Mouse (Mus musculus): ENCODE results near the gene Zfp385b. TPM values are rescaled to one million over a fixed set of nuclear protein-coding genes. Genes with fewer than 3 reads are reported as not detected.
A peak's percentile ranks its signal among the peaks of the same experiment; 100 is the strongest.

The Zfp385b gene
- total RNA-seq, 1 experiment from 2014 or later = 0.49 TPM

DNA sequence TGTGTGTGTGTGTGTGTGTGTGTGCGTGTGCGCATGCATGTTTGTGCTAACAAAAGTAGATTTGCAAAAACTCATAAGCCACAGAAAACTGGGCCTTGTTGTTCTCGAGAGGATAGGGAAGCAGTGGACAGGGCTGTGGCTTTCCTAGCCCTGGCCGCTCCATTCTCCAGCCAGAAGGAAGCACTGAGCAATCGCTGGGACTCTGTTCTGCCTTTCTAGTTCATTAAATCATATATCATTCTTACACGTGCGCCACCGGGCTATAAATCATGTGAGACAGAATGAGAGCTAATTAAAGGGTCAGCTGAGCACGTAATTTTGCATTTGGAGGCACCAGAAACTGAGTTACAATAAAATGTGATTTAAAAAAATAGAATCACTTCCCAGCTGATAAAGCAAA is 29.1 kb downstream of the Zfp385b start:
- no peak for DNase-seq

DNA sequence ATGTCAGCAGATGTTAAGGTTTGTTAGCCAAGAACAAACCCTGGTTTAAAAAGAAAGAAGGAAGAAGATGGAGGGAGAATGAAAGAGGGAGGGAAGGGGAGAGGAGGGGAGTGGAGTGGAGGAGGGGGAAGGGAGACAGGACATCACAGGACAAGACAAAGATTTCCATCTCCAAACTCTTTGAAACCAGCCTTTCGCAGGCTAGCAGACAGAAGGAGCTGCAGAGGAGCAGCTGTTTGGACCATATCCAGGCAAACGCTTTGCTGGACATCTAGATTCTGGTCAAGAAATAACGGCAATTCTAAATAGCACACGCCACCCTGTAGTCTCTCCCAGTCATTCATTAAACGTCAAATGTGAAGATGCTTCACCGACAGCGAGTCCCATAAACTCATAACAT is 38.0 kb downstream of the Zfp385b start:
- DNase-seq = no peak

DNA sequence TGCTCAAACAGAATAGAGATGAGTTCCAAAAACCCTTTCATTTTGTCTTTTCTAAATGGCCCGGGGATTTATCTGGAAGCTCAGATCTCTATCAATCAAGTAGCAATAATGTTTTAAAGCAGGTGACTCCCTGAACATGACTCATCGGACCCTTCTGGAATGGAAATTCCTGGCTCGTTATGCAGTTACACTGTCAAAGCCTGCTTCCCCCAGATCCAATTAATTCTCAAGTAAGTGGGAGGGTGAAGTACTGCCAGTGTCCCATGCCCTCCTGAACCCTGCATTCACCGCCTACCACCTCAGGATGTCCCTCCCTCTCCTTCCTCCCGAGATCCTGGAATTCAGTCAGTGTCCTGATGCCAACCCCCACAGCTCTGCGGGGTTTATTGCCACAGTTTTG is 41.7 kb downstream of the Zfp385b start:
- DNase-seq = no peak

DNA sequence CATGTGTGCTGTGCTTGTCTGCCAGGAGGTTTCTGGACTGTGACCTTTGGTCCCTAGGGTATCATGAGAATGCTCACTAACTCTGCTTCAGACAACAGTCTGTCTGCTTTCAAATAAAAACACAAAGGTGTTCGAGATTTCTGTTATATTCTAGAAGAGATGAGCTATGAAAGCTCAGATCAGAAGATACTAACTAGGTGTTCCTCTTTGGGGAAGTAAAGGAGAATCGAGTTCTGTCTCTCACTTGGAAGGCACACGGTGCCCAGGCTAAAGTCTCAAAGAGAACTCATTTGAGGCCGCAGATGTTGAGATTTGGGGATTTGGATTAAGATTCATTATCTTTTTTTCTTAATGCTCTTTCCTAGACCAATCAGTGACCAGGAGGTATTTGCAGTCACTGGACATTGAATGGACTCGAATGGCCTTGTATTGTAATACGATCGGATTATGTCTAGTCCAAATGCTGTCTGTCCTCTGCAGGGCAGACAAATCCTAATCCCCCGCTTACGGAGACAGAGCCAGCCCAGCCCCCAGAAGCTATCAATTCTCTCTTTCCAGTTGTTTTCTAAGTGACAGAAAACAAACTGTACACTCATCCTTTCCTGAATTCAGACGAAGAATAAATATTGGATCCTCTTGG is 42.3 kb downstream of the Zfp385b start:
- DNase-seq = no peak

DNA sequence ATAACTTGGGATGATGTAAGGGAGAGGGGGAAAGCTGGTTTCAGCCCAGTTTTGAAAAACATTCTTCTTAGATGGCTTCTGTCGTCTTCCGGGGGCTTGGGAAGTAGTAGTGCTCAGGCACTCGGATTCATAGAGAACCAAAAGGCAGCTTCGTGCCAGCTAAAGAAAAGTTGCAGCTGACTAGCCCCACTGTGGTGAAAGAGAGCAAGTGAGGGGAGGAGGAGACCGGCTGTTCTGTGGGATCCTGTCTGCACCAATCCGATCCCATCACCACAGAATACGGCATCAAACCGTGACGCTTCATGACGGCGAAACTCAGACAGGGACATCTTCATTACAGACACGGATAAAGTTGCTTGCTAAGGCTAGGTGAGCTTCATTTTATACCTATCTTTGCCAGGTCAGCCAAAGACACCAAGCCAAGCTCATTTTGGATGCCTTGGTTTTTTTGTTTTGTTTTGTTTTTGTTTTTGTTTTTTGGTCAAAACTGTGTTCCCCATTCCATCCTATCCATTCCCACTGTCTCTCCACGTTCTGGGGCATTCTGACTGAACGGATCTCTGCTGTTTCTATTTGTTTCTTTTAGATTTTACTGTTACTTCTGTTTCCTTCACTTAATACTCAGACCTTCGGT is 44.1 kb downstream of the Zfp385b start:
- DNase-seq = no peak

DNA sequence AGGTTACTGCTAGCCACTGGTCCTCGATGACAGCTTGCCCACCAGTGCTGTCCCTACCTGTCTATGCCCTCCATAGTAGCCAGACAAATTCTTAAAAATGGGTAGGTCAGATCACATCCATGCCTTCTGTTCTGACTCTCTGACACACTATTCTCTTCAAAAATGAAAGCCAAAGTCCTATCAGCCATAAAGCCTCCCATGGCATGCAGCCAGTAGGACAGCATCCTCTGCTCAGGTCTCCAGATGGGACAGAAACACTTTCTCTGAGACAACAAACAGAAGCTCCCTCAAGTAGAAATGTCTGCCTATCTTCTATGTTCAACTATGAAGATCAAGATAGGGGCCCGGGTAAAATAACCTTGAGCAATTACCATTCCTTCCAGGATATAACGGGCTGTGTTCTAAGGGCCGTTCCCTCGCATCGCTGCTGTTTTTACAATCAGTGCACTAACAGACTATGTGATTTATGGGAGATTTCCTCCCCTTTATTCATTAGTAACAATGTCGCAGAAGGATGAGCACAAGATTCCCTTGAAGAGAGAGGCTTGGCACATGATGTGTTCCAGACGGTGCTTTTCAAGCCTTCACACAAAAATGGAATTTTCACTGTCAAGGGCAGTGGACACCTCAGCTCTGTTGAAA is 49.3 kb downstream of the Zfp385b start:
- no peak for DNase-seq

DNA sequence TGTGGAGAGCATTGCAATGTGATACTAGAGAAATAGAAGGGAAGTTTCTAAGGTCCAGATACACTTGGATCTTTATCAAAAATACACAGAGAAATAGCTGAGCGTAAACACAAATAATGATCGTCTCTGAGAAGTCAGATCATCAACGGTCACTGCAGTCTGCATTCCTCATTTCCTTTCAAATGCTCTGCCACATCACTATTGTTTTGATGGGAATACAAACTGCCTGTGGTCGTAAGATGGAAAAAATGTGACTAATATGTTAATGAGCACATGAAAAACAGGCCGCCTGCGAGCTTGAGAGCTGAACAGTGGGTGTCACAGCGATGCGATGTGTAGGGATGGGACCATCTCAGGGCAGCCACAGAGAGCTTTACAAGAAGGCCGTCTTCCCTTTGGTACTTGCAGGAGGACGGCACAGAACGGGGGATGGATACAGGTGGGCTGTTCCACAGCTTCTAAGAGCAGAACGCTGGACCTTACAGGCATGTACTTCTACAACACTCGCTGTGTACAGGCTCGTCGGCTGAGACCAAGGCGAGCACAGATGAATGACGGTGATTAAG is 51.0 kb downstream of the Zfp385b start:
- DNase-seq = no peak

DNA sequence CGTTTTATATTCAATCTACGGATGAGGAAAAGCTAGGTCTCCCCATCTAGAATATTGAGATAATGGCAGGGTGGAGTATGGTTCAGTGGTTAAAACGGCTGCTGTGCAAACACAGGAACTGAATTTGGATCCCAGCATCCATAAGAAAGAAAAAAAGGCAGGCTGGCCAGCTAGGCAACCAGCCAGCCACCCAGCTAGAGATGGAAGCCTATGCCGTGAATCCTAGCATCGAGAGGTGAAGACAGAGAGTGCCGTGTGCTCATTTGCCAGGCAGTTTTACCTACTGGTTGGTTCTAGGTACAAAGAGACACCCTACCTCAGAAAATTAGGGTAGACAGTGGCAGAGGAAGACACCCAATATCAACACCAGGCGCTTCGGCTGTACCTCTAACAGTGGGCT is 57.5 kb downstream of the Zfp385b start:
- DNase-seq = no peak

DNA sequence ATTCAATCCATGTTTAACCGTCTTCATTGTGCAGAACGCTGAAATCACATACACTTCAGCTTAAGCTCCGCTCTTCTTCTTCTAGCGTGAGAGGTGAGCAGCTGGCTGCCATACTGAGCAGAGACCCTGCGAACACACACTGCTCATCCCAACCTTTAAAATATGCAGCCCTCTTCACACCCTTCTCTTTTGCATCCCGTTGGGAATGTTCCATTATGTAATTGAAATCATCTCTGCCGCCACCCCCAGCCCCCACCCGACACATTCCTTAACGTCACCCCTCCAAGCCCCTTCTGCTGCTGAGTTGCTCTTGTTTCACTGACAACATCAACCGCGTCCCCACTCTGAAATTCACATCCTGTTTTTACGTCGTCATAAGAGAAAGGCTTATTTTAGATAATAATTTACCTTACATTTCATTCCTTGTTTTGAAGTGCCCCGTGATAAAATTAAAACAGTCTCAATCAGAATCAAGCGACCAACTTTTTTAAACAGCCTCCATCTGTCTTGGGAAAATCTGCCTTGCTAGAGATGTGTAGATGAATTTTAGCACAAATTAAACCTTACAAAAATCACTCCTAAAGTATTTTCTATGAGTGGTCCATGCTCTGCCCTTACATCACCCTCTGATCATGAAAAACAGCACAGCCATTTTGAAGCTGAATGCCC is 60.9 kb downstream of the Zfp385b start:
- no peak for DNase-seq

DNA sequence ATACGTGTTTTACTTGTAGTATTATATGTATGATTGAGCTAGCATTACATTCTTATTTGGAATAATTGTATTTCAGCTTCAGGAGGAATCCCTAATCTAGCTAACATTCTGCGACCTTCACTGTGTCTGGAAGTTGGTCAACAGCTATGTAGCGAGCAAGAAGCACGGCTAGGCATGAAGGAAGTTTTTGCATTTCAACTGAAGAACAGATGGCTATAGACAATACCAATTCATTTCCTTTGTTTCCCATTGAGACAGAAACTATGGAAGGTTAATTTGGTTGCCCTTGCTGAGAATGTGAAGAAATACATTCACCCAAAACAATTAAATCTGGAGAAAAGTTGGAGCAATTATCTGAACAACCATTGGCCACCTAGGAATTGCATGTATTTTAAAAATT is 66.9 kb downstream of the Zfp385b start:
- no peak for DNase-seq

DNA sequence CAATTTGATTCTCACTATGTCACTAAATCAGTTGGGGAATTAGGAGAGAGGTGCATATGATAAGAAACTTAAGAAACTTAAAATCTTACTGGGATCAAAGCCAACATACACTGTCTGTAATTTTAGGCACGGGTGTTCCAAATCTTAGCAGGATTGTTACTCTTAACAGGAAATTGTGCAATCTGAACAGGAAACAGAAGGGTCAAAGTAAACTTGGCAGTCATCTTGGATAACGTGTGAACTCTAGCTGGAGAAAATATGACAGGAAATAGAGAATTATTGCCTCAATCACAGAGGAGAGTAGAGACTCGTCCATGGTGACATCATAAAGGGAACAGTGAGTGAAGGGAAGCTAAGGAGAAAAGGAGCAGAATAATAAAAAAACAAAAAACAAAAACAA is 69.8 kb downstream of the Zfp385b start:
- no peak for DNase-seq

DNA sequence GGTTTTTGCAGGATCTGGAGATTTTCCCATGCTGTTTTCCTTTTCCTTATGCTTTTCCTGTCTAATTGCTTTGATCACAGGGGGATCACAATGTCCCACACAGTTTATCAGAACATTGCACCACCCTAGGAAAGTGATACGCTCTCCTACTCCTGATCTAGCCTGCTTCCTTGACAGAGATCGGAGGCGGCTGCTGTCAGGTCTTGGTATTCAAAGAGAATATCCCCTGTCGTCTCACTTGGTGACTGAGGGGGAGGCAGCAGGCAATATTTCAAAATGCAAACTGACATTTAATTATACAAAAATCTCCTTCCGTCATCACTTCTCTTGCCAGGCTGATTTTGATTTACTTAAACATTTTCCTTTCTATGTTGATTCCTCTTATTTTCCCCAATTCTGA is 73.0 kb downstream of the Zfp385b start:
- DNase-seq = no peak

DNA sequence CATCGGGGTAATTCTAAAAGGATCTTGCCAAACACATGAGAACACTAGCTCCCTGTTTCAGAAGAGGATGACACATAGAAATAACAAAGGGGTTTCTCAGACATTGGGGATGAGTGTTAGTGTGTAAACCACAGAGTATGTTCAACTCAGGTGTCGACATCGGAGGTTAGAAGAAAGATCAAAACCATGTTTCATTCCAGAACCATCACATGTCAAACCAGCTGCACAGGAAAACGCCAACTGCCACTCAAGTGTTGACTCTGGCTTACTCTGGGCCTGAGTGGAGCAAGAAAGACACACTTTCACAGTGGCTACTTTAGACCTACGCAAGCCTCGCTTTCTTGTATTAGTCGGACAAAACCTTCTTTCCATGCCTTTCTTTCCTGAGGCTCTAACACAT is 74.2 kb downstream of the Zfp385b start:
- no peak for DNase-seq

DNA sequence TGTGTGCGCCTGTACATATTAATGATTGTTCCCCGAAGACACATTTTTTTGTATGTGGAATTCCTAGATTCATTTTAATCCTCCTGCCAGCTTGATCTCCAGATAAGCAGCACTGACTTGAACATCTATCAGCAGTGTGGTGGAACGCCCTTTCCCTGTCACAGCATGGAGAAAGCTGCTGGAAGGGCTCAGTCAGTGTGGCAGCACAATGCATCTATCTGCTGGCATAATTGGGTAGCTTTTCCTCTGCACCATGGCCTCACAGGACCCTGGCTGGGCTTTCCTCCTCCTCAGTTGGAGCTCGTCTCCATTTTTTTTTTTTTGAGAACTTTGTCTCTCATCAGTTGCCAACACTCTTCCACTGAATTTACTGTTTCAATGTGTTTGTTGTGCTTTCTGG is 77.1 kb downstream of the Zfp385b start:
- DNase-seq = no peak

DNA sequence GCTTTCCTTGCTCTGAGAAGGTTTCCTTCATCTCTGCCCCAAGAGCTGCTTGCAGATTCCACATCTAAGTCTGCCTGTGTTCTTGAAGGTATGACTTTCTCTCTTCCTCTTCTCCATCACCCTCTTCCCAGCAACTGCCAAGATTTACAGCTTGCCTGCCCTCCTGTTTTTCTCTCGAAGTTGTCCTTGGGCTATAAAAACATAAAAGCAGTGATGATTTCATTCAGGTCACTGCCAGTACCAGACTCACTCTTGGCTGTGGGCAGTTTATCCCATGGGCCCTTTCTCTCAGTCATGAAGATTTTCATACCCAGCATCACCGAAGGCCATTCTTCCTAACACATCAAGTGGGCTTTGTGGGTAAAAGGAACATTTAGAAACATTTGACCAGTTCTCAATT is 89.2 kb downstream of the Zfp385b start:
- DNase-seq = no peak

DNA sequence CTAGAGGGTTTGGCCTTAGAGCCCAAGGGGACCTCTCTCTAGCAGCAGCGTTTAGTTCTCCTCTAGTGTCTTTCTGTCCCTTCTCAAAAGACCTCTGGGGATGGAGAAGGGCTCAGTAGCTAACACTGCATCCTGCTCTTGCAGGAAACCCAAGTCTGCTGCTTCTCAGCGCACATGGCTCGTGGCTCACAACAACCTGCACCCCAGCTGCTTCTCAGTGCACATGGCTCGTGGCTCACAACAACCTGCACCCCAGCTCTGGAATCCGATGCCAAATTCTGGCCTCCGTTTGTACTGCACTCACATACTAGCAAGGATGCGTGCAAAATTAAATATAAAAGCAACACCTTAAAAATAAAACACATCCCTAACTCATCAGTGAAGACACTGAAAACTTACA is 92.6 kb downstream of the Zfp385b start:
- DNase-seq = no peak

DNA sequence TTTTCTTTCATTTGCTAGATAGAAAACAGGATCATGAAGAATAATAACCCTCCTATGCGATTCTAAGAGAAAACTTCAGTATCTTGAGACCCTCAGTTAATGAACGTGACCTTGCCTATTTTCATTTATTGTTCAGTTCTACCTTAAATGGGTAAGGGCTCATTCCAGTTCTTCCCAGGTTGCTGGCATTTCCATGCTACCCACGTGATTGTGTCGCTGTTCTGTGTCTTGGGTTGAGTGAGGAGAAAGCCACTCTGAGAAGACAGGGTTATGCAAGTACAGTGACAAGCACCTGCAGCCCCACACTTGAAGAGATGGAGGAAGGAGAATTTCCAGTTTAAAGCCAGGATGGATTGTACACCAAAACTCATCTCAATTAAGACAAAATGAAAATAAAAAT is 98.6 kb downstream of the Zfp385b start:
- DNase-seq = no peak

DNA sequence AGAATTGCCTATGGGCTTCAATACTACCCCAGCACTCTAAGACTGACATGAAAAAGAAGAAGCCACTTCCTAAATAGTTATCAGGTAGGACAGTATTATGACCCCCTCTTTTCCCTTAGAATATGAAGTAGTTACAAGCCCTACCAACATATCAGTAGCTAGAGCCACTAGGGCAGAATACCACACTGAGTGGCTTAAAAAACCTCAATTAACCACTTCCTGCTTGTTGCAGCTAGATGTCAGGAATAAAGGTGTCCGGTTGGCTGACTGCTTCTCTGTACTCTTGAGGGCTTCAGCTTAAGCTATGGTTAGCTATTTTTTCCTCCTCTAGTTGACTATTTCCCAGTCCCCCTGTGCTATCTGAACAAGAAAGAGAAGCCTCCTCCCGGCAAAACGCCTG is 103.1 kb downstream of the Zfp385b start:
- no peak for DNase-seq

DNA sequence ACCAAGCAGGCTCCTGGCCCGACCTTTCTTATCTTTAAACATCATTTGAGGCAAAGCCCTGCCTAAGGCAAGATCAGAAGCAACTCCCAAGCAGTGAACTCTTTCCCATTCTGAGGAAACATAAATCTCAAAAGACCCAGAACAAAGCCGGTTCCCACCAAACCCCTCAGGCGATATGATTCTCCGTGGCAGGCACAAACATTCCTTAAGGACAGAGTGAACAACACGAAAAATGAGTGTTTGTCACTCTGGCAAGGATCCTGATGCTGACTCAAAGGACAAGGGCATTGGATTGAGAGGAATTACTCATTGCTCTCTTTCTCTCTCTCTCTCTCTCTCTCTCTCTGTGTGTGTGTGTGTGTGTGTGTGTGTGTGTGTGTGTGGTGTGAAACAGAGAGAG is 105.6 kb downstream of the Zfp385b start:
- peak; percentile 31 for DNase-seq

DNA sequence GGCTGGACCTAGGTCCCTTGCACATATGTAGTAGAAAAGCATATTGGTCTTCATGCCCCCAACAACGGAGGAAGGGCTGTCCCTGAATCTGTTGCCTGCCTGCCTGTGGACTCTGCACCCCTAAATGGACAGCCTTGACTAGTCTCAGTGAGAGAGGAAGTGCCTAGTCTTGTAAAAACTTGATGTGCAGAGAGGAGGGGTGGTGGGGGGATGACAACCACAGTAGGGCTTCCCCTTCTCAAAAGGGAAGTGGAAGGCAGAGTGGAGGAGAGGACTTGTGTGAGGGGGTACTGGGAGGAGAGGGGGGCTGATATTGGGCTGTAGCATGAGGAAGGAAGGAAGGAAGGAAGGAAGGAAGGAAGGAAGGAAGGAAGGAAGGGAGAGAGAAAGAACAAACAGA is 107.7 kb downstream of the Zfp385b start:
- no peak for DNase-seq

DNA sequence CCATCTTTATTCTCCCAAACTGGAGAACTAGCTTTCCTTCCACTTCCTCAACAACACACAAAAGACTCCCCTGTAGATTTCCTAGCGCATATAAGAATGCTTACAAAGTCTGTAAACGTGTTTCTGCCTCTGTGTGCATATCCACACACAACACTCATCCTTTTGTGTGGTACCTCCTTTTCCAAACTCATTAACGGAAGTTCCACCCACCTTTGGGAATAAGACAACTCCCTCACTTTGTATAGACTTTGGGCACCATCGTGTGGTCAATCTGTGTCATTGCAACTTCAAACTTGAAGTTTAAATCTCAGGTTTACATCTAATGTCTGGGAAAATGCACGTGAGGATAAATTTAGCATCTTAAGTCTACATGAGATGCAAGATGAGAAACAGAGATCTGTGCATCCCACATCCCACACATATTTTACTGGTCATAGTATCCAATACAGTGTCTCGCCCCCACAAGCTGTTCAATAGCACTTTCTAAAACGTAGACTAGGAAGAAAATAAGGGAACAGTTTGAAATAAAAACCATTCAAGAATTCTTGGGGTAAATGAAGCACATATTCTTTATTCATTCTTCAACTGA is 110.1 kb downstream of the Zfp385b start:
- DNase-seq = no peak

DNA sequence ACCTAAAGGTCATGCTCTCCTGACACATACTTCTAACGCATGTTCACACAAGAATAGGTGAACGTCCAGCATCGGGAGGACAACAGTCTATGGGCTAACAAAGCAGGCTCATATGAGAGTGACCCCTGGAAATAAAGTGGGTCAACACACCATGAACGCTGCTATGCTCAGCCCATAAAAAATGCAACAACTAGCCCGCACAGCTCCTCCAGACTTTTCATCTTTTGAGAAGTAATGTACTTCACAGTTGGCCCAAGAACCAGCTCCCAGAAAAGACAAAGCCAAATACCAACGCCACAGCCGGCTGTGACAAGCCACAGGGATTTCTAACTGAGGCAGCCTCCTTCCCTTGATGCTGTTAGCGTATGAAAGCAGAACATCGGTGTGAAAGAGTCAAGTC is 112.3 kb downstream of the Zfp385b start:
- no peak for DNase-seq

DNA sequence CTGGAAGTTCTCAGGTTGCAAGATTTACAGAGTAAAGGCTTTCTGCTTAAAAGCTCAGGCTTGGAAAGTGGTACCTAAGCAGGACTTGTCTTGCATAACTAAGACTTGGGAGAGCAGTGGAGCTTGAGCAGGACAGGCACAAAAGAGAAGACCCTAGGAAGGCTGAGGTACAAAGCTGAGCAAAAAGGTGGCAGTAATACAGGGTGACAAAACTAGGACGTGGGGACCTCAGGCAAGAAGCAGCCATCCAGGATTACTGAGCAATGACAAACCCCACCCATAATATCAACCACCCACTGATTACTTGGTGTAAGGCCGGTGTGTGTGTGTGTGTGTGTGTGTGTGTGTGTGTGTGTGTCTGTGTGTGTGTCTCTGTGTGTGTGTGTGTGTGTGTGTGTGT is 114.0 kb downstream of the Zfp385b start:
- DNase-seq = no peak
